Mouse (Mus musculus) myocyte (in vitro differentiated cells): Measurements from ENCODE around the gene 8030474K03Rik.

Source experiments
- CEBPB ChIP-seq: IDR thresholded peaks from 2 replicates; pipeline ENCODE4 v1.6.1; 2011; ENCODE audit warnings: mild to moderate bottlenecking, moderate library complexity; ENCODE audit not compliant: poor library complexity, insufficient read depth, severe bottlenecking
- E2F4 ChIP-seq: IDR thresholded peaks from one replicate; pipeline ENCODE4 v1.6.1; 2011; ENCODE audit warnings: mild to moderate bottlenecking, control low read depth, moderate library complexity; ENCODE audit not compliant: insufficient read depth
- MAX ChIP-seq: IDR thresholded peaks from one replicate; pipeline ENCODE4 v1.6.1; 2011; ENCODE audit warnings: low read depth, mild to moderate bottlenecking, control low read depth
- MYOD1 ChIP-seq, 3 experiments: IDR thresholded peaks; one replicate each; pipeline ENCODE4 v1.6.1; 2011; ENCODE audit warnings: control low read depth in 2 of 3, low read depth in 2 of 3, mild to moderate bottlenecking in 2 of 3, moderate library complexity in 1 of 3; ENCODE audit not compliant: insufficient read length in 2 of 3, control insufficient read depth in 1 of 3
- MYOG ChIP-seq, 3 experiments: IDR thresholded peaks; one replicate each; pipeline ENCODE4 v1.6.1; 2011; ENCODE audit warnings: control low read depth in 2 of 3, low read depth in 2 of 3, mild to moderate bottlenecking in 2 of 3; ENCODE audit not compliant: insufficient read length in 2 of 3, control insufficient read depth in 1 of 3, insufficient read depth in 1 of 3
- POLR2A ChIP-seq: IDR thresholded peaks from one replicate; pipeline ENCODE4 v1.6.1; 2011; ENCODE audit warnings: low read depth, mild to moderate bottlenecking, control low read depth, moderate library complexity; ENCODE audit not compliant: insufficient read length
- POLR2AphosphoS2 ChIP-seq: IDR thresholded peaks from one replicate; pipeline ENCODE4 v1.6.1; 2011; ENCODE audit warnings: low read depth, control low read depth; ENCODE audit not compliant: insufficient read length
- SRF ChIP-seq: IDR thresholded peaks from one replicate; pipeline ENCODE4 v1.6.1; 2011; ENCODE audit warnings: low read depth; ENCODE audit not compliant: control insufficient read depth, insufficient read length
- TCF12 ChIP-seq: IDR thresholded peaks from one replicate; pipeline ENCODE4 v1.6.1; 2011; ENCODE audit warnings: mild to moderate bottlenecking, control low read depth; ENCODE audit not compliant: poor library complexity, insufficient read depth, severe bottlenecking
- TCF3 ChIP-seq: IDR thresholded peaks from one replicate; pipeline ENCODE4 v1.6.1; 2011; ENCODE audit warnings: low read depth, control low read depth; ENCODE audit not compliant: insufficient read length
- USF1 ChIP-seq: IDR thresholded peaks from one replicate; pipeline ENCODE4 v1.6.1; 2011; ENCODE audit warnings: low read depth, mild to moderate bottlenecking, control low read depth, moderate library complexity

- TF ChIP-seq MAX (no peak), SRF (no peak), E2F4 (no peak), MYOG (IDR thresholded peaks at IDR 0.05; ENCODE audit: control insufficient read depth in 1 of 3, insufficient read depth in 1 of 3, insufficient read length in 2 of 3, low read depth in 2 of 3) (no peak), USF1 (no peak), POLR2A (no peak), MYOD1 (IDR thresholded peaks at IDR 0.05; ENCODE audit: control insufficient read depth in 1 of 3, insufficient read length in 2 of 3, low read depth in 2 of 3) (no peak), TCF12 (no peak), TCF3 (no peak), CEBPB (no peak), POLR2AphosphoS2 (no peak)
Observed at GRCm38 (mm10) chrX:101794342-101794741, at the start of gene 8030474K03Rik, which contains the start of gene Gm4779.
